Mouse (Mus musculus): ENCODE results near the gene Pacrg. TPM values are rescaled to one million over a fixed set of nuclear protein-coding genes. Genes with fewer than 3 reads are reported as not detected.

Gene Pacrg
- total RNA-seq, 2 experiments from 2014 or later = not detected

GRCm38 (mm10) chr17:10627476-10627875, 212.6 kb downstream of the Pacrg start:
- ATAC-seq (replicated peaks; ENCODE audit: poor library complexity, severe bottlenecking) = no peak

- no peak for ATAC-seq (replicated peaks; ENCODE audit: poor library complexity, severe bottlenecking)
These were observed 213.6 kb downstream of the Pacrg start for GRCm38 (mm10) chr17:10626299-10627095.

GRCm38 (mm10) chr17:10624699-10625424, 215.2 kb downstream of the Pacrg start:
- no peak for ATAC-seq (replicated peaks; ENCODE audit: poor library complexity, severe bottlenecking)

GRCm38 (mm10) chr17:10620621-10621020, 219.5 kb downstream of the Pacrg start:
- no peak for ATAC-seq (replicated peaks; ENCODE audit: poor library complexity, severe bottlenecking)

- ATAC-seq (replicated peaks; ENCODE audit: poor library complexity, severe bottlenecking) = no peak
These were observed 220.2 kb downstream of the Pacrg start for GRCm38 (mm10) chr17:10619881-10620280.

GRCm38 (mm10) chr17:10617656-10618055, 222.5 kb downstream of the Pacrg start:
- no peak for ATAC-seq (replicated peaks; ENCODE audit: poor library complexity, severe bottlenecking)

GRCm38 (mm10) chr17:10615611-10616010, 224.5 kb downstream of the Pacrg start:
- ATAC-seq (replicated peaks; ENCODE audit: poor library complexity, severe bottlenecking) = no peak

- ATAC-seq (replicated peaks; ENCODE audit: poor library complexity, severe bottlenecking) = no peak
These were observed 225.4 kb downstream of the Pacrg start for GRCm38 (mm10) chr17:10614696-10615095.

GRCm38 (mm10) chr17:10611626-10612025, 228.5 kb downstream of the Pacrg start:
- ATAC-seq (replicated peaks; ENCODE audit: poor library complexity, severe bottlenecking) = no peak

GRCm38 (mm10) chr17:10608146-10608545, 232.0 kb downstream of the Pacrg start:
- no peak for ATAC-seq (replicated peaks; ENCODE audit: poor library complexity, severe bottlenecking)

GRCm38 (mm10) chr17:10606090-10606489, 234.0 kb downstream of the Pacrg start:
- ATAC-seq (replicated peaks; ENCODE audit: poor library complexity, severe bottlenecking) = no peak; the same call in 1 of the 2 replicates

- no peak for ATAC-seq (replicated peaks; ENCODE audit: poor library complexity, severe bottlenecking)
These were observed 242.4 kb downstream of the Pacrg start for GRCm38 (mm10) chr17:10597741-10598140.

GRCm38 (mm10) chr17:10589604-10590003, 250.5 kb downstream of the Pacrg start:
- no peak for ATAC-seq (replicated peaks; ENCODE audit: poor library complexity, severe bottlenecking)

GRCm38 (mm10) chr17:10588922-10589400, 251.2 kb downstream of the Pacrg start:
- no peak for ATAC-seq (replicated peaks; ENCODE audit: poor library complexity, severe bottlenecking)

- ATAC-seq (replicated peaks; ENCODE audit: poor library complexity, severe bottlenecking) = no peak
These were observed 256.8 kb downstream of the Pacrg start for GRCm38 (mm10) chr17:10583301-10583700.

- ATAC-seq (replicated peaks; ENCODE audit: poor library complexity, severe bottlenecking) = no peak
These were observed 264.8 kb downstream of the Pacrg start for GRCm38 (mm10) chr17:10575306-10575705.

- ATAC-seq (replicated peaks; ENCODE audit: poor library complexity, severe bottlenecking) = no peak
These were observed 267.7 kb downstream of the Pacrg start for GRCm38 (mm10) chr17:10572436-10572835.

GRCm38 (mm10) chr17:10569270-10569669, 270.8 kb downstream of the Pacrg start:
- ATAC-seq (replicated peaks; ENCODE audit: poor library complexity, severe bottlenecking) = no peak

GRCm38 (mm10) chr17:10567411-10567810, 272.7 kb downstream of the Pacrg start:
- ATAC-seq (replicated peaks; ENCODE audit: poor library complexity, severe bottlenecking) = no peak

- no peak for ATAC-seq (replicated peaks; ENCODE audit: poor library complexity, severe bottlenecking)
These were observed 275.9 kb downstream of the Pacrg start for GRCm38 (mm10) chr17:10564191-10564590.

- no peak for ATAC-seq (replicated peaks; ENCODE audit: poor library complexity, severe bottlenecking)
These were observed 277.2 kb downstream of the Pacrg start for GRCm38 (mm10) chr17:10562871-10563270.

Measured in granulocyte monocyte progenitor cell, adult 5-6 weeks (primary cell).